Mouse (Mus musculus): ENCODE results near the gene Vps13d.
A peak's percentile ranks its signal among the peaks of the same experiment; 100 is the strongest.

Vps13d gene

GRCm38 (mm10) chr4:145005943-145006545 is 188.8 kb downstream of the Vps13d start:
- DNase-seq (ENCODE audit: low spot score in 2 of 2), result no peak

GRCm38 (mm10) chr4:145004176-145004575 is 190.6 kb downstream of the Vps13d start:
- no peak for DNase-seq (ENCODE audit: low spot score in 2 of 2)

GRCm38 (mm10) chr4:145002733-145003132 is 192.1 kb downstream of the Vps13d start:
- no peak for DNase-seq (ENCODE audit: low spot score in 2 of 2)

- peak; percentile 59 to 77 for DNase-seq (ENCODE audit: low spot score in 2 of 2)
Measured at GRCm38 (mm10) chr4:144999903-145000382, 194.9 kb downstream of the Vps13d start.

- no peak for DNase-seq (ENCODE audit: low spot score in 2 of 2)
Measured at GRCm38 (mm10) chr4:144999572-144999880, 195.3 kb downstream of the Vps13d start.

GRCm38 (mm10) chr4:144998808-144999571 is 195.8 kb downstream of the Vps13d start:
- no peak for DNase-seq (ENCODE audit: low spot score in 2 of 2)

- DNase-seq (ENCODE audit: low spot score in 2 of 2), result no peak
Measured at GRCm38 (mm10) chr4:144997887-144998658, 196.7 kb downstream of the Vps13d start.

GRCm38 (mm10) chr4:144996996-144997820 is 197.6 kb downstream of the Vps13d start:
- no peak for DNase-seq (ENCODE audit: low spot score in 2 of 2)

GRCm38 (mm10) chr4:144995826-144996225 is 199.0 kb downstream of the Vps13d start:
- no peak for DNase-seq (ENCODE audit: low spot score in 2 of 2)

GRCm38 (mm10) chr4:144993047-144993917 is 201.5 kb downstream of the Vps13d start:
- no peak for DNase-seq (ENCODE audit: low spot score in 2 of 2)

- no peak for DNase-seq (ENCODE audit: low spot score in 2 of 2)
Measured at GRCm38 (mm10) chr4:144992413-144992812, 202.4 kb downstream of the Vps13d start.

GRCm38 (mm10) chr4:144988443-144989206 is 206.2 kb downstream of the Vps13d start:
- no peak for DNase-seq (ENCODE audit: low spot score in 2 of 2)

GRCm38 (mm10) chr4:144986016-144986805 is 208.6 kb downstream of the Vps13d start:
- no peak for DNase-seq (ENCODE audit: low spot score in 2 of 2)

GRCm38 (mm10) chr4:144983821-144984371 is 210.9 kb downstream of the Vps13d start:
- no peak for DNase-seq (ENCODE audit: low spot score in 2 of 2)

GRCm38 (mm10) chr4:144983228-144983744 is 211.5 kb downstream of the Vps13d start:
- no peak for DNase-seq (ENCODE audit: low spot score in 2 of 2)

GRCm38 (mm10) chr4:144980811-144981551 is 213.8 kb downstream of the Vps13d start:
- peak; percentile 65 to 66 for DNase-seq (ENCODE audit: low spot score in 2 of 2)

- DNase-seq (ENCODE audit: low spot score in 2 of 2), result no peak
Measured at GRCm38 (mm10) chr4:144980110-144980509, 214.7 kb downstream of the Vps13d start.

GRCm38 (mm10) chr4:144978039-144978438 is 216.8 kb downstream of the Vps13d start:
- no peak for DNase-seq (ENCODE audit: low spot score in 2 of 2)
